Mouse (Mus musculus): ENCODE results near the gene Gm11733.

The Gm11733 gene

GRCm38 (mm10) chr11:117535491-117536304 lies 51.5 kb downstream of the Gm11733 start:
- DNase-seq: no peak

DNA sequence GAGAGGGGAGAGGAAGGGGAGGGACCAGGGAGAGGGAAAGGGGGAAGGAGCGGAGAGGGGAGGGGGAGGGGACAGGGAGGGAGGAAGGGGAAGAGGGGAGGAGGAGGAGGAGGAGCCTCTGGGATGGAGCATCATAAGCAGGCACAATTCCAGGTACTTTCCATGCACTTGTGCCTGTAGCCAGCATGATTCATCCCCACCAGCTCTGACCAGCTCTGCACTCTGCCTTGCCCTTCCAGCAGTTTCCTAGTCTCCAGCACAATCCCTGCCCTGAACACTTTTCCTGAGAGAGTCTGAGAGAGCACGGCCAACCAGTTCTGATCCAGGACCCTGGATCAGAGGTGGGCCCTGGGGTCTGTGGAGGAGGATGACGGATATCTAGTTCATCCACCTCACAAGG lies 52.4 kb downstream of the Gm11733 start:
- no peak for DNase-seq

Measured in B cell, adult 2 months (primary cell).